Mouse (Mus musculus) heart, adult 2 months (tissue): ENCODE results near the gene Filip1l. TPM values are rescaled to one million over a fixed set of nuclear protein-coding genes. Genes with fewer than 3 reads are reported as not detected.
"Not testable (repeated sequence)": the region's sequence is repeated elsewhere in the genome, so short reads cannot be mapped to it uniquely, and the experiment has no call there.

Experiments used
- DNase-seq, 2 experiments: peaks; one replicate each; pipeline ENCODE4 v3.0.0; 2021
- H3K27ac ChIP-seq: fragments of 200-600 bp; 2 replicates; pipeline ENCODE4 v1.8.1; 2022
- H3K27me3 ChIP-seq: fragments of 200-500 bp; 2 replicates; pipeline ENCODE4 v1.6.1; 2012; ENCODE audit warnings: mild to moderate bottlenecking, low read length, inconsistent platforms, mixed read lengths; ENCODE audit not compliant: control insufficient read depth, insufficient read depth
- H3K36me3 ChIP-seq: fragments of 200-500 bp; 2 replicates; pipeline ENCODE4 v1.6.1; 2012; ENCODE audit warnings: low read length, inconsistent platforms; ENCODE audit not compliant: control insufficient read depth, insufficient read depth
- H3K4me1 ChIP-seq: fragments of 200-500 bp; 2 replicates; pipeline ENCODE4 v1.6.1; 2011; ENCODE audit warnings: low read length; ENCODE audit not compliant: control insufficient read depth, insufficient read depth
- H3K4me3 ChIP-seq: fragments of 200-600 bp; 2 replicates; pipeline ENCODE4 v1.8.1; 2022
- H3K79me2 ChIP-seq: fragments of 200-500 bp; replicated peaks from 2 replicates; pipeline ENCODE4 v1.6.1; 2012; ENCODE audit warnings: mild to moderate bottlenecking, inconsistent platforms, low read length, moderate library complexity, mixed read lengths; ENCODE audit not compliant: control insufficient read depth, insufficient read depth
- H3K9ac ChIP-seq: fragments of 200-500 bp; 2 replicates; pipeline ENCODE4 v1.6.1; 2012; ENCODE audit warnings: low read depth, mild to moderate bottlenecking, control low read depth, inconsistent platforms, low read length, mixed read lengths
- CTCF ChIP-seq: fragments of 200-600 bp; IDR thresholded peaks from 2 replicates; pipeline ENCODE4 v1.8.1; 2022; ENCODE audit warnings: antibody characterized with exemption, mild to moderate bottlenecking, moderate library complexity
- EP300 ChIP-seq: fragments of 200-500 bp; IDR thresholded peaks from 2 replicates; pipeline ENCODE4 v1.6.1; 2011; ENCODE audit warnings: low read depth, low read length, control low read depth; ENCODE audit not compliant: insufficient read depth
- POLR2A ChIP-seq: fragments of 200-500 bp; IDR thresholded peaks from 2 replicates; pipeline ENCODE4 v1.6.1; 2011; ENCODE audit warnings: mild to moderate bottlenecking, low read depth, low read length, control low read depth; ENCODE audit not compliant: insufficient read depth
- WGBS: fragments of 180-500 bp; shearing (Covaris S2); methylation state at CpG from one replicate; pipeline ENCODE4 v1.1.7; 2018; 5-methylcytosine and 5-hydroxymethylcytosine counted together
- intact Hi-C: fragments of 180-260 bp; cut with DNase I; formaldehyde crosslinking; loops from one replicate; pipeline ENCODE4 v1.15.1; 2025
- polyA plus RNA-seq: library from polyadenylated mRNA; depleted of rRNA; stranded (reverse); fragments of >200 nt; gene quantifications from 2 replicates; pipeline ENCODE4 v1.2.3, GENCODE M21; 2012
- total RNA-seq, 2 experiments: library from RNA; stranded (reverse); gene quantifications; 2 replicates each; pipeline ENCODE4 v1.2.3; 2021

Filip1l gene
- total and polyA plus RNA-seq, 3 experiments: 9.2 to 36.3 (median 35.0) TPM

DNA sequence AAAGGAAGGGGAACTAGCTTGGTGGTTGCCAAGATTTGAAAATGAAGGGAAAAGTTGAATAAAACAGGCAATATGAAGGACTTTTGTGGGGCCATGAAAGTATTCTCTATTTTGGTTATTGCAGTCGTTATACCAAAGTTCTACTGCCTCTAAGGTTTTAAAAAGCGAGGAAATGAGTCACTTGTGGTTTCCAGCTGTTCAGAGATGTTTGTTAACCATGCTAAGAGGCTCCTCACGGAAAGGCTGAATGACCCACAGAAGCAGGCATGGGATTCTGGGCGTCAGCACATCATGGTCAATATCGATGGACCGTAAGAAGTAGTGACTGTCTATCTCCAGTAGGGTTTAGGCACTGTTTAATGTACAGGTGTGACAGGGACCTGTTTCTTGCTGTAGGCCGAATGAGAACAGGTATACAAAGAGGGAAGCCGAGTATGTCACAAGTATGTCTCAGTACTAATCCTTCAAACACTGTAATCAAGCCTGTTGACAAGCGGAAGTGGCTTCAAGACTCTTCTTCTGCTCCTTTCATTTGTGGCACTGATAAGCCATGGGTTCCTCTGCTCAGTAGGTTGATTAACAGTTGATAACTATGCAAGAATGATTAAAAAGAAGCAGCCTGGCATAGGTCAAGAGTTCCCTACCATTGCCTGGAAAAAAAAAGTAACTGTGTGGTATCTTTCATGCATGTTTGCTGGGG is 25.9 kb downstream of the Filip1l start:
- WGBS: 72% methylated on average over 9 of the region's 9 CpGs
- H3K27ac ChIP-seq: no peak overlapping the region
- peaks cover 3% of the 10 kb centered on the region for H3K4me1 ChIP-seq
- no peak overlapping the region for H3K9ac ChIP-seq
- H3K36me3 ChIP-seq: no peaks in the 10 kb centered on the region; the same call in 1 of the 2 replicates
- DNase-seq: no peak
- no peak overlapping the region for H3K4me3 ChIP-seq
- TF ChIP-seq POLR2A: no peak
- intact Hi-C loops: no loop called here
- H3K79me2 ChIP-seq: no peaks in the 10 kb centered on the region
- H3K27me3 ChIP-seq: no peaks in the 10 kb centered on the region

DNA sequence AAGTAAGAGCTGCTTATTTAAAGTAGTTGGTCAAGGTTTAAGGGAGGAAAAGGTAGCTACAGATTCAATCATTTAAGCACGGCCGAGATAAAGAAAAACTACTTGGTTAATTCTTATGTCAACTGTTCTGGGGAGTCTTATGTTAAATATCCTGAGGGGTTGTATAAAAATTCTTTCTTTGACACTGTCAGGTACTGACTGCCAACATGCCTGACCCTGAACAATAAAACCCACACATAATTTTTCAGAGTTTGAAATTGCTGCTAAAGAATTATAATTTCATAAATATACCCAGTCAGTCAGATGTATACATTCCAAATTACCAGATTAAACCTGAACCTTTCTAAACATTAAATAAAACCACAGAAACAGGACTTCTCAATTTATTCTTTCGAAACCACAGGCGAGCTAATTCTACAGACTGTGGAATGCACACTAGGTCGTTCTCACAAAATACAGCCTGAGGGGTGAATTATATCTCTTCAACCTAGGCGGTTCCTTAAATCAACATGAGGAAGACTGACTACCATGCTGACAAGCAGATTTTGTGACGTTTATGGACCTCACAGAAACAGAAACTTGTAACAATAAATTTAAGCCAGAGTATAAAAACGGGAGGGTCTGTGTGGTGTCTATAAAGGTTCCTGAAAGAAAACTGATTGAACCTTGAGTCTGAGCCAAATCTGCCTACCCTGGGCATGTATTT is 30.5 kb downstream of the Filip1l start:
- H3K79me2 ChIP-seq: no peaks in the 10 kb centered on the region
- no peak overlapping the region for H3K27ac ChIP-seq
- H3K36me3 ChIP-seq: no peaks in the 10 kb centered on the region; the same call in 1 of the 2 replicates
- H3K9ac ChIP-seq: no peak overlapping the region
- H3K4me1 ChIP-seq: peaks cover 3% of the 10 kb centered on the region
- 78% methylated on average over 8 of the region's 8 CpGs for WGBS
- TF ChIP-seq EP300 (no peak), POLR2A (no peak), CTCF (no peak)
- no peak for DNase-seq
- intact Hi-C loops: loop anchor here (2.0 kb wide), 1 partner anchor 15 kb away; no protein-coding TSS in a partner anchor
- H3K4me3 ChIP-seq: no peak overlapping the region
- no peaks in the 10 kb centered on the region for H3K27me3 ChIP-seq

DNA sequence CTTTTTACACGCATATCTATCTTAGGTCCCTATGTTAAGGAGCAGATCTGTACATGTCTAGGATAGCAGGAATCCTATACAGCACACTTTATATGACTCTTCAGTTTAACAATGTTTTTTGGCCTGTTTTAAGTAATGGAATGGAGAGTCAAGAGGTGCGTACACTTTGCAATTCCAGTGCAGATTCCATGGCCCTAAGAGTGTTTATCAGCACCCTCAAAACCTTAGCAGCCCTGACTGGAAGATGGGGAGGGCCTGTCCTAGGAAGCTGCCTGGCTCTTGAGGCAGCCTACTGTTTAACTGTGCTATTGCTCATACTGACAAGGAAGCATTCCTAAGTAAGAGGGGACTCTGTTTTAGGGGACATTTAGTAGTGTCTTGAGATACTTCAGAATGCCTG is 31.4 kb downstream of the Filip1l start:
- Histone ChIP-seq H3K4me3 (no peak overlapping the region), H3K27me3 (no peaks in the 10 kb centered on the region), H3K4me1 (peaks cover 3% of the 10 kb centered on the region), H3K27ac (no peak overlapping the region), H3K9ac (no peak overlapping the region), H3K79me2 (no peaks in the 10 kb centered on the region), H3K36me3 (no peaks in the 10 kb centered on the region; the same call in 1 of the 2 replicates)
- DNase-seq: no peak
- intact Hi-C loops: no loop called here
- TF ChIP-seq CTCF: no peak
- no peak for TF ChIP-seq EP300
- TF ChIP-seq POLR2A: no peak
- 89% methylated on average over 2 of the region's 2 CpGs for WGBS

DNA sequence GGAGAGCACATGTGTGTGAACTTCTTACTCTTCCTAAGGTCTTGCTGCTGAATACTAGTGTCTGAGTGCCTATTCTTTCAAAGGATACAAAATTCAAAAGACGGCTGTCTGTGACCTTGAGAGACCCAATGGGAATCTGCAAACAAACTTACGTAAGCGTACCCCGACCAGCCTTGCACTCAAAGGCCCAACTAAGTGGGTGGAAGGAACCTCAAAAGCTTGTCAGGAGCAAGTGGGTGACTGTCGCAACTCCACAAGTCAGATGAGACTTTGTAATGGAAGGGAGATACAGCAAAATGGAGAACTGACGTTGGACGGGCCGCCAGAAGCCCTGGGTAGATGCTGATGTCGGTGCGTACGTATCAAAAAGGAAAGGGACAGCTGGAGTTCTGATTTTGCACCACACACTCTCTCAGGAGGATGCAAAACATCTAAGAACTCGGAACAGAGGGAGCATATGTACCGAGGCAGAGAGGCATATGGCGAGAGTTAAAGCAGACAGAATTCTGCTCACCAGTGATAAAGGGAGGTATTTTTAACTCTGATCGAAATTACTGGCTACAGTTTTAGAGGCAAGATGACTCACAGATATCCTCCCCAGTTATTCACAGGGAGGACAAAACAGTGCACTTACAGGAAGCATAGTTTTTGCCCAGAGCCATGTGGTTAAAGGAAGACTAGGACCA is 36.8 kb downstream of the Filip1l start:
- H3K9ac ChIP-seq: no peak overlapping the region
- H3K4me1 ChIP-seq: peaks cover 2% of the 10 kb centered on the region
- H3K36me3 ChIP-seq: no peaks in the 10 kb centered on the region
- intact Hi-C loops: no loop called here
- H3K79me2 ChIP-seq: no peaks in the 10 kb centered on the region
- no peak overlapping the region for H3K4me3 ChIP-seq
- H3K27me3 ChIP-seq: no peaks in the 10 kb centered on the region
- 65% methylated on average over 15 of the region's 15 CpGs for WGBS
- DNase-seq: no peak
- H3K27ac ChIP-seq: no peak overlapping the region
- TF ChIP-seq EP300 (no peak), CTCF (no peak), POLR2A (no peak)

DNA sequence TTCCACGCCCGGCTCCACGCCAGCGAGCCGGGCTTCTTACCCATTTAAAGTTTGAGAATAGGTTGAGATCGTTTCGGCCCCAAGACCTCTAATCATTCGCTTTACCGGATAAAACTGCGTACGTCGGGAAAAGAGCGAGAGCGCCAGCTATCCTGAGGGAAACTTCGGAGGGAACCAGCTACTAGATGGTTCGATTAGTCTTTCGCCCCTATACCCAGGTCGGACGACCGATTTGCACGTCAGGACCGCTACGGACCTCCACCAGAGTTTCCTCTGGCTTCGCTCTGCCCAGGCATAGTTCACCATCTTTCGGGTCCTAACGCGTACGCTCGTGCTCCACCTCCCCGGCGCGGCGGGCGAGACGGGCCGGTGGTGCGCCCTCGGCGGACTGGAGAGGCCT is 38.3 kb downstream of the Filip1l start:
- H3K4me3 ChIP-seq, H3K27ac ChIP-seq, intact Hi-C loops, H3K27me3 ChIP-seq, H3K36me3 ChIP-seq, H3K4me1 ChIP-seq, H3K9ac ChIP-seq, H3K79me2 ChIP-seq, DNase-seq: not testable (repeated sequence)
- 31% methylated on average over 28 of the region's 39 CpGs for WGBS

DNA sequence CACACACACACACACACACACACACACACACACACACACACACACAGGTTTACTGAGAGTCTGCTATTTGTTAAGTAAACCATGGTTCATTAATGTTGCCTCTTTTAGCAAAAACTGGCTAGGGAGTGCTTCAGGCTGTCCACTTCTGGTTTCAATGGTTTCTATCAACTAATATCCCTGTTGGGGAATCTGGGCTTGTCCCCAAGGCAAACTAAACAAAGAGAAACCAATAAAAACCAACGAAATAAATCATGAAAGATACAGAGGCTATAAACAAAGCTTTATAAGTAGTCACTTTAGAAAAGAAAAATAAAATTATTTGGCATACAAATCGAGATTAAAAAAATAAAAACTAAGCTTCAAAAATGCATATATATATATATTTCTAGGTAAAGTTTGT is 39.6 kb downstream of the Filip1l start:
- H3K9ac ChIP-seq: no peak overlapping the region
- H3K27me3 ChIP-seq: no peaks in the 10 kb centered on the region
- H3K27ac ChIP-seq: peak overlapping the region; percentile 78
- H3K36me3 ChIP-seq: no peaks in the 10 kb centered on the region
- no peak for DNase-seq
- H3K4me1 ChIP-seq: peaks cover 2% of the 10 kb centered on the region
- H3K79me2 ChIP-seq: no peaks in the 10 kb centered on the region
- no peak overlapping the region for H3K4me3 ChIP-seq
- WGBS: 55% methylated on average over 2 of the region's 2 CpGs
- intact Hi-C loops: loop anchor here (2.0 kb wide), 1 partner anchor 66 kb away; no protein-coding TSS in a partner anchor
- TF ChIP-seq CTCF: no peak
- no peak for TF ChIP-seq POLR2A
- no peak for TF ChIP-seq EP300
